Mouse (Mus musculus): ENCODE measurements around the gene Tnip1. TPM values are rescaled to one million over a fixed set of nuclear protein-coding genes. Genes with fewer than 3 reads are reported as not detected.

The Tnip1 gene
- polyA plus RNA-seq, 1 experiment from 2014 or later: 19.2 TPM

DNA sequence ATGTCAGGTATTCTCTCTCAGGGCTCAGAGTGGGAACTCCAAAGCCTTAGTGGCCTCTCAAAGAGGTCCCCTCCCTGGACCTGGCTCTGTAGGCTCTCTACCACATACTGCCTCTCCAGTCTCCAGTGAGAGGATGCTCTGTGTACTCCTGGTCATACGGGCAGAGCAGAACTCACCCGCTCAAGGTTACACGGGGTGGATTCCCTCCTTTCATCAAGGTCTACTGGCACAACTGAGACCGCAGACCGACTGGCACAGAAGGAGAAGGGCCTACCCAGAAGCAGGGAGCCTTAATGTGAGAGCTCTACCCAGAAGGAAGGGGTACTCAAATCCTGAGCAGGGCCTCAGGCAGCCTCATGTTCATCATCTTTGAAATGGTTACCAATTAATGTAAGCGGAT, 30.2 kb downstream of the Tnip1 start:
- Histone ChIP-seq H3K9ac (ENCODE audit: low read length) (no peak overlapping the region), H3K27me3 (ENCODE audit: control insufficient read depth, insufficient read depth, low read depth, low read length) (no peaks in the 10 kb centered on the region), H3K4me3 (ENCODE audit: low read length) (no peak overlapping the region), H3K27ac (ENCODE audit: low read length) (no peak overlapping the region), H3K36me3 (ENCODE audit: control insufficient read depth, insufficient read depth, low read length) (peaks cover 13% of the 10 kb centered on the region), H3K4me2 (ENCODE audit: low read depth, low read length) (no peak overlapping the region), H3K9me3 (ENCODE audit: control insufficient read depth, low read length) (no peaks in the 10 kb centered on the region), H3K4me1 (replicated peaks; ENCODE audit: control insufficient read depth, insufficient read depth, low read length) (peaks cover 4% of the 10 kb centered on the region; the same call in 1 of the 2 replicates)
- 89% methylated on average over 6 of the region's 6 CpGs for WGBS
- no peak for ATAC-seq (ENCODE audit: low read depth)

DNA sequence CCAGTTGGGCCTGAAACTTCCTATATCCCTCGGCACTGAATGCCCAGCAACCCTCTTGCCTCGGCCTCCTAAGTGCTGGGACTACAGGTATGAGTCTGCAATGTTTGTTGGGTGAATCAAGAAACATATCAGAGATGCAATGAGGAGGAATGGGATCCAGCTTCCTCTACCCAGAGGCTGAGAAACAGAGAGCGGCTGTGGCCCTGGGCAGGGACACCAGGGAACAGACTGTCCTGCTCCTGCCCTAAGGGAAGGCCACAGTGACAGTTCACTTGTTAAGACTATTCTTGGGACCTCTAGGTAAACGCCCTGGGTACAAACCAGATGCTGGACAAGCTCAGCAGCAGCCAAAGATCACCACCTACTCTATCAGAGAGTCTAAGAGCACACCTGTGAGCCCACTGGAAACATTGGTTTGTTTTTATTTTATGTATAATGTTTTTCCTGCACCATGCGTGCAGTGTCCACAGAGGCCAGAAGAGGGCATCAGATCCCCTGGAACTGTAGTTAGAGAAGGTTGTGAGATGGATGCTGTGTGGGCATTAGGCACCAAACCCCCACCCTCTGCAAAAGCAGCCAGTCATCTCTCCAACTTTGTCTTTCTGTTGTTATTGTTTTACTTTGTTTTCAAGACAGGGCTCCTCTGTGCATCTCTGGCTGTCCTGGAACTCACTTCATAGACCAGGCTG, 31.2 kb downstream of the Tnip1 start:
- Histone ChIP-seq H3K4me2 (ENCODE audit: low read depth, low read length) (no peak overlapping the region), H3K27me3 (ENCODE audit: control insufficient read depth, insufficient read depth, low read depth, low read length) (no peaks in the 10 kb centered on the region), H3K27ac (ENCODE audit: low read length) (no peak overlapping the region), H3K36me3 (ENCODE audit: control insufficient read depth, insufficient read depth, low read length) (peaks cover 16% of the 10 kb centered on the region), H3K4me3 (ENCODE audit: low read length) (no peak overlapping the region), H3K4me1 (replicated peaks; ENCODE audit: control insufficient read depth, insufficient read depth, low read length) (peaks cover 4% of the 10 kb centered on the region; the same call in 1 of the 2 replicates), H3K9me3 (ENCODE audit: control insufficient read depth, low read length) (no peaks in the 10 kb centered on the region), H3K9ac (ENCODE audit: low read length) (no peak overlapping the region)
- 64% methylated on average over 5 of the region's 5 CpGs for WGBS
- ATAC-seq (ENCODE audit: low read depth): no peak

DNA sequence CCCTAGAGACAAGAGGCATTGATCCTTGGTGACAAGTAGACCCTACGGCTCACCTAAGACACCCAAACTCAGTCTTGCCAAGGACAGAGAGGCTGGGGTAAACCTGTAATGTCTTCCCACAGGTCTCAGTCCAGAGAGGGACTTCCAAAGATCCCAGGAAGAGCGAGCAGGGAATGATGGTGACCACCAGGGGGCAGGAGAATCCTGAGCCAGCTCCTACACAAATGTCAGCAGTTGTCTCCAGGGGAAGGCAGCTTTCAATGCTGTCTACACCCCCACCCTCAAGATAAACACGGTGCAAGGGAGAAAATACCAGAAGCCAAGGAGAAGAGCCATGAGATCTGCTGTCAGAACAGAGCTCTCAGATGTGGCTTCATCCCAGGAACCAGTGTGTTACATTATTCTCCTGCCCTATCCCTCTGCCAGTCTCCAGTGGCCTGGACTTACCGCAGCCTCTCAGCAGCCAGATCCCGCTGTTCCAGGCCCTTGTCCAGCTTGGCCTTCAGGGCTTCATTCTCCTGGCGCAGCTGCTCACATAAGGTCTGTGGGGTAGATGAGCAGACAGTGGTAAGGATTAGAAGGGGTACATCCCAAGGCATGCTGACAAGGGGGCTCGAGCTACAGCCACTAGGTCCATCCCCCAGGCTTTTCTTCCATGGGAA, 32.3 kb downstream of the Tnip1 start:
- peaks cover 25% of the 10 kb centered on the region for H3K36me3 ChIP-seq (ENCODE audit: control insufficient read depth, insufficient read depth, low read length)
- 0 out of 2 replicates have a peak, but pooled peaks have one; percentile 13 for ATAC-seq (ENCODE audit: low read depth)
- no peak overlapping the region for H3K27ac ChIP-seq (ENCODE audit: low read length)
- no peaks in the 10 kb centered on the region for H3K9me3 ChIP-seq (ENCODE audit: control insufficient read depth, low read length)
- H3K9ac ChIP-seq (ENCODE audit: low read length): no peak overlapping the region
- WGBS: 62% methylated on average over 7 of the region's 7 CpGs
- no peak overlapping the region for H3K4me2 ChIP-seq (ENCODE audit: low read depth, low read length)
- no peak overlapping the region for H3K4me3 ChIP-seq (ENCODE audit: low read length)
- no peaks in the 10 kb centered on the region for H3K27me3 ChIP-seq (ENCODE audit: control insufficient read depth, insufficient read depth, low read depth, low read length)
- H3K4me1 ChIP-seq (replicated peaks; ENCODE audit: control insufficient read depth, insufficient read depth, low read length): no peaks in the 10 kb centered on the region

DNA sequence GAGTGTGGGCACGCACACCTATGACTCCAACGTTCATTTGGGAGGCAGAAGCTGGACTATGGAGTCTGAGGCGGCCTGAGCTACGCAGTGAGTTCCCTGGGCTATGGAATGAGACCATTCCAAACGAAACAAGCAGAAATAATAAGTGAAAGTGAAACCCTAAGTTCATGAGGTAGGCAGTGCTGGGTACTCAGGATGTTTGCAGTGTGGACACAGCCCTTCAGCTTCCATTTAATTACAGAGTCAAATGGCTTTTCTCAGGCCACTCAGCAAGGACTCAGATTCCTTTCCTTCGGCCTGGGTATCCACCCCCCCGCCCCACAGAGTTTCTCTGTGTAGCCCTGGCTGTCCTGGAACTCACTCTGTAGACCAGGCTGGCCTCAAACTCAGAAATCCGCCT, 33.0 kb downstream of the Tnip1 start:
- no peaks in the 10 kb centered on the region for H3K27me3 ChIP-seq (ENCODE audit: control insufficient read depth, insufficient read depth, low read depth, low read length)
- no peaks in the 10 kb centered on the region for H3K4me1 ChIP-seq (replicated peaks; ENCODE audit: control insufficient read depth, insufficient read depth, low read length)
- no peaks in the 10 kb centered on the region for H3K9me3 ChIP-seq (ENCODE audit: control insufficient read depth, low read length)
- 77% methylated on average over 8 of the region's 8 CpGs for WGBS
- peaks cover 25% of the 10 kb centered on the region for H3K36me3 ChIP-seq (ENCODE audit: control insufficient read depth, insufficient read depth, low read length)
- no peak overlapping the region for H3K27ac ChIP-seq (ENCODE audit: low read length)
- peak; percentile 18; the same call in 1 of the 2 replicates for ATAC-seq (ENCODE audit: low read depth)
- no peak overlapping the region for H3K4me3 ChIP-seq (ENCODE audit: low read length)
- H3K4me2 ChIP-seq (ENCODE audit: low read depth, low read length): no peak overlapping the region
- H3K9ac ChIP-seq (ENCODE audit: low read length): no peak overlapping the region

DNA sequence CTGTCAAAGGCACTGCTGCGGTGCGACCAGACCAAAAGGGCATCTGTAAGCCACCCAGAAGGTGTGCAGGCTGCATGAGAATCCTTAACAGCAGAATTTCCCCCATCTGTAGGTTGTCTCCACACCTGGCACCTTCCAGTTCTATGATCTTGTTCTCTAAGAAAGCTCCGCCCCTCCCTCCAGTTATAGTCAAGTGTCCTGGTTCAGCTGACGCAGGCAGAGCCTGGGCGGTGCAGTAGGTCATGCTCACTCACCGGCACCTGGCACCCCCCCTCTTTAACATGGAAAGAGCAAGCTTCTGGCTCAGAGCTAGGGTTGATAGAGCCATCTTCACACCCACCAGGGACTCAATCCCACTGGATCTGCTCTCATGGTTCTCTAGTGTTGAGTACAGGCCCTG, 33.4 kb downstream of the Tnip1 start:
- WGBS: 78% methylated on average over 6 of the region's 6 CpGs
- H3K36me3 ChIP-seq (ENCODE audit: control insufficient read depth, insufficient read depth, low read length): peaks cover 25% of the 10 kb centered on the region

DNA sequence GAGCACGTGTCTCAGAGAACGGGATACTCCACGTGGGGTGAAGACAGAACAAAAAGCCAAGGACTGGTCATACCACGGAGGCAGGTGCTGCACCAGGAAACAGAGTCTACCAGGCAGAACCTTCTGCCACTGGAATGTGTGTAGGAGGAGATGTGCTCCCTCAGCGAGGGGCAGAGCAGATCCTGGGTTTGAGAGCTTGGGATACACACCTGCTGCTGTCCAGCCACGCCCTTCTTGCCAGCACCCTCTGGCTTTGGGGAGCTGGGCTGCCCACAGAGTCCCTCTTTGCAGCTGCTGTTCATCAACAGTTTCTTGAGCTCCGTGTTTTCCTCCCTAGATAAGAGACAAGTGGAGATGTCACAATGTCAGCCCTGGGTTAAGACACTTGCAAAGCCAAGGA, 33.8 kb downstream of the Tnip1 start:
- Histone ChIP-seq H3K4me1 (replicated peaks; ENCODE audit: control insufficient read depth, insufficient read depth, low read length) (no peaks in the 10 kb centered on the region), H3K4me3 (ENCODE audit: low read length) (no peak overlapping the region), H3K27me3 (ENCODE audit: control insufficient read depth, insufficient read depth, low read depth, low read length) (no peaks in the 10 kb centered on the region), H3K9me3 (ENCODE audit: control insufficient read depth, low read length) (no peaks in the 10 kb centered on the region), H3K27ac (ENCODE audit: low read length) (no peak overlapping the region), H3K4me2 (ENCODE audit: low read depth, low read length) (no peak overlapping the region), H3K9ac (ENCODE audit: low read length) (no peak overlapping the region), H3K36me3 (ENCODE audit: control insufficient read depth, insufficient read depth, low read length) (peaks cover 27% of the 10 kb centered on the region)
- 81% methylated on average over 7 of the region's 7 CpGs for WGBS
- no peak for ATAC-seq (ENCODE audit: low read depth)

More for the DNA sequence above, 33.4 kb downstream of the Tnip1 start:
- Histone ChIP-seq H3K4me3 (ENCODE audit: low read length) (no peak overlapping the region), H3K9ac (ENCODE audit: low read length) (no peak overlapping the region), H3K9me3 (ENCODE audit: control insufficient read depth, low read length) (no peaks in the 10 kb centered on the region), H3K27me3 (ENCODE audit: control insufficient read depth, insufficient read depth, low read depth, low read length) (no peaks in the 10 kb centered on the region), H3K27ac (ENCODE audit: low read length) (no peak overlapping the region), H3K4me2 (ENCODE audit: low read depth, low read length) (no peak overlapping the region), H3K4me1 (replicated peaks; ENCODE audit: control insufficient read depth, insufficient read depth, low read length) (no peaks in the 10 kb centered on the region)
- ATAC-seq (ENCODE audit: low read depth): no peak

DNA sequence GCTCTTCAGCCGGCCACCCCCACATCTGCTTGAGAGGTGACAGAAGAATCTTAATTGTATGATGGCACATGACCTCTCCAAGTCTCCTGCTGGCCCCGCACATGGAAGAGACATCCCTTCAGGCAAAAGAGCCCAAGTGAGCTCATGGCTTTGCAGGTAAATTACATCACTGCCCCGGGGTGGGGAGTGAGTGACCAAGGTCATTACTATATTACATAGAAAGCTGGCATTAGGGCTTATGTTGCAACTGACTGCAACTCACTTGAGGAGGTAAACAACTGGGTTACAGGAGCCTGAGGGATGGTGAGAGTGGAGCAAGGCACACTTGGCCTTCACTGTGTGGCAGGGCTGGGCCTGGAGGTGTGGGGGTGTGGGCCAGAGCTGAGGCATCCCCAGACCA, 34.5 kb downstream of the Tnip1 start:
- 87% methylated on average over 3 of the region's 3 CpGs for WGBS
- Histone ChIP-seq H3K4me3 (ENCODE audit: low read length) (no peak overlapping the region), H3K27ac (ENCODE audit: low read length) (no peak overlapping the region), H3K27me3 (ENCODE audit: control insufficient read depth, insufficient read depth, low read depth, low read length) (no peaks in the 10 kb centered on the region), H3K36me3 (ENCODE audit: control insufficient read depth, insufficient read depth, low read length) (peaks cover 25% of the 10 kb centered on the region), H3K4me1 (replicated peaks; ENCODE audit: control insufficient read depth, insufficient read depth, low read length) (no peaks in the 10 kb centered on the region), H3K9ac (ENCODE audit: low read length) (no peak overlapping the region), H3K4me2 (ENCODE audit: low read depth, low read length) (no peak overlapping the region), H3K9me3 (ENCODE audit: control insufficient read depth, low read length) (no peaks in the 10 kb centered on the region)
- no peak for ATAC-seq (ENCODE audit: low read depth)

DNA sequence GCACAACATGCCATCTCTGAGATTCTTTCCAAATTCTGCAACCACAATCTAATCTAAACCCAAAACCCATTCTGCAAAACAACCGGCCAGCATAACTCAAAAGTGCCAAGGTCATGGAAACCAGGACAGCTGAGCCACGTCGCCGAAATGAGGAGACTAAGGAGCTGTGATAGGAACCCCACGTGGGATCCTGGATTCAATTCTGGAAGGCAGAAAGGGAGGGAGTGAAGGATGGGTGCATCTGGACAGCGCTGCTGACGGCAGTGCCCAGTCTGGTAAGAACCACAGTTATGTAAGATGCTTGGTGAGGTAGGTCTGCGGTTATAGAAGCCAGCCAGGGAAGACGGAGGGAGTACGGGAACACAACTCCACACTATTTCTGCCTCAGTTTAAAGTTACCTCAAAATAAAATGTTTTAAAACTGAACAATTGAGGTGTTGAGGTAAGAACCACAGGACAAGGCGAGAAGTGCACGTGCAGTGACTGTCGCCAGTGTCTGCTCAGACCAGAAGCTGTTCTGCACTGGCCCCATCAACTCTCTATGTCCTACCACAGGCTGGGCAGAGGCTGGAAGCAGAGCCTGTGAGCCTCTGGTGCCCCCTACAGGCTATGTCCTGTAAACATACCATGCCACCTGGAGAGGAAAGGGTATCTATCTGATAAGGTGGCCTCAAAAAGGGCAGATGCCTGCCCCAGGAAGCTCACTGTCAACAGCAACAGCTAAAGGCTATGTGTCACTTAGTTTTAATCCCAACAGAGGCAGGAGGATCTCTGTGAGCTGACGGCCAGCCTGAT, 35.2 kb downstream of the Tnip1 start:
- H3K27ac ChIP-seq (ENCODE audit: low read length): no peak overlapping the region
- no peak overlapping the region for H3K4me3 ChIP-seq (ENCODE audit: low read length)
- H3K36me3 ChIP-seq (ENCODE audit: control insufficient read depth, insufficient read depth, low read length): peaks cover 26% of the 10 kb centered on the region
- no peak overlapping the region for H3K9ac ChIP-seq (ENCODE audit: low read length)
- H3K4me1 ChIP-seq (replicated peaks; ENCODE audit: control insufficient read depth, insufficient read depth, low read length): no peaks in the 10 kb centered on the region
- H3K9me3 ChIP-seq (ENCODE audit: control insufficient read depth, low read length): no peaks in the 10 kb centered on the region
- H3K27me3 ChIP-seq (ENCODE audit: control insufficient read depth, insufficient read depth, low read depth, low read length): no peaks in the 10 kb centered on the region
- ATAC-seq (ENCODE audit: low read depth): peak; percentile 63
- WGBS: 70% methylated on average over 14 of the region's 14 CpGs
- H3K4me2 ChIP-seq (ENCODE audit: low read depth, low read length): no peak overlapping the region

DNA sequence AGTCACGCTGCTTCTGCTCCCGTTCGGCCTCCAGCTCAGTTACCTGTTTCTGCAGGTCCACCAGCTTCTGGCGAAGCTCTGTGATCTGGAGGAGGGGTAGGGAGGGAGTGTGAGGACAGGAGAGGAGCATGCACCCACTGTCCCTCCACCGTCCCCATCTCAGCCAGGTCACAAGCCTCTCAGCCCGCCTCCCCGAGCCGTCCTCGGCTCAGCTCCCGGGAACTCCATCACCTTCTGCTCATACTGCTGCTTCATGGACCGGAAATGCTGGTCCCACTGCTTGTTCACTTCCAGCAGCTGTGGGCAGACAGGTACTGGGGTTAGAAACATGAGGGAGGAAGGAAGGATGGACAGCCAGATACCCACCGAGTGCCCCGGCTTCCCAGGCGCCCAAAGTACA, 38.6 kb downstream of the Tnip1 start:
- H3K36me3 ChIP-seq (ENCODE audit: control insufficient read depth, insufficient read depth, low read length): peaks cover 29% of the 10 kb centered on the region
- no peak overlapping the region for H3K4me3 ChIP-seq (ENCODE audit: low read length)
- H3K27me3 ChIP-seq (ENCODE audit: control insufficient read depth, insufficient read depth, low read depth, low read length): no peaks in the 10 kb centered on the region
- no peak overlapping the region for H3K27ac ChIP-seq (ENCODE audit: low read length)
- no peak overlapping the region for H3K9ac ChIP-seq (ENCODE audit: low read length)
- H3K4me1 ChIP-seq (replicated peaks; ENCODE audit: control insufficient read depth, insufficient read depth, low read length): no peaks in the 10 kb centered on the region; the same call in 1 of the 2 replicates
- no peaks in the 10 kb centered on the region for H3K9me3 ChIP-seq (ENCODE audit: control insufficient read depth, low read length)
- WGBS: 90% methylated on average over 14 of the region's 14 CpGs
- no peak for ATAC-seq (ENCODE audit: low read depth)
- H3K4me2 ChIP-seq (ENCODE audit: low read depth, low read length): no peak overlapping the region
